Mouse (Mus musculus) testis, adult 2 months (tissue): ENCODE data around the gene Abcc9. TPM values are rescaled to one million over a fixed set of nuclear protein-coding genes. Genes with fewer than 3 reads are reported as not detected.

Experiments
- H3K27ac ChIP-seq: fragments of 200-500 bp; 2 replicates; pipeline ENCODE4 v1.5.1; 2012; ENCODE audit warnings: low read depth, low read length; ENCODE audit not compliant: control insufficient read depth, insufficient read depth
- H3K27me3 ChIP-seq: fragments of 200-500 bp; 2 replicates; pipeline ENCODE4 v1.6.1; 2012; ENCODE audit warnings: mild to moderate bottlenecking, low read length, moderate library complexity; ENCODE audit not compliant: control insufficient read depth, insufficient read depth
- H3K36me3 ChIP-seq: fragments of 200-500 bp; 2 replicates; pipeline ENCODE4 v1.6.1; 2012; ENCODE audit warnings: mild to moderate bottlenecking, low read length; ENCODE audit not compliant: control insufficient read depth, insufficient read depth
- H3K4me1 ChIP-seq: fragments of 200-500 bp; 2 replicates; pipeline ENCODE4 v1.6.1; 2012; ENCODE audit warnings: low read length; ENCODE audit not compliant: control insufficient read depth, insufficient read depth
- H3K4me3 ChIP-seq: fragments of 200-500 bp; 2 replicates; pipeline ENCODE4 v1.5.1; 2012; ENCODE audit warnings: low read depth, mild to moderate bottlenecking, low read length, moderate library complexity, mixed read lengths; ENCODE audit not compliant: control insufficient read depth
- CTCF ChIP-seq: fragments of 200-500 bp; IDR thresholded peaks from 2 replicates; pipeline ENCODE4 v1.5.1; 2012; ENCODE audit warnings: low read depth, mild to moderate bottlenecking, inconsistent platforms, low read length, moderate library complexity; ENCODE audit not compliant: control insufficient read depth, insufficient read depth, insufficient replicate concordance
- POLR2A ChIP-seq: fragments of 200-500 bp; IDR thresholded peaks from 2 replicates; pipeline ENCODE4 v1.6.1; 2012; ENCODE audit warnings: low read depth, mild to moderate bottlenecking, inconsistent platforms, low read length, moderate library complexity; ENCODE audit not compliant: control insufficient read depth
- polyA plus RNA-seq: library from polyadenylated mRNA; depleted of rRNA; stranded (reverse); fragments of >200 nt; gene quantifications from 2 replicates; pipeline ENCODE4 v1.2.3, GENCODE M21; 2012

Abcc9 gene
- polyA plus RNA-seq, 1 experiment = 0.78 TPM

- Histone ChIP-seq H3K36me3 (no peaks in the 10 kb centered on the region), H3K4me1 (no peaks in the 10 kb centered on the region; the same call in 1 of the 2 replicates), H3K27me3 (no peaks in the 10 kb centered on the region), H3K27ac (no peak overlapping the region), H3K4me3 (no peak overlapping the region)
- TF ChIP-seq POLR2A = no peak
- no peak for TF ChIP-seq CTCF
These were observed 18.5 kb upstream of the Abcc9 start for GRCm38 (mm10) chr6:142720641-142721040.

- no peaks in the 10 kb centered on the region for H3K36me3 ChIP-seq
- no peaks in the 10 kb centered on the region; the same call in 1 of the 2 replicates for H3K4me1 ChIP-seq
- H3K27ac ChIP-seq = no peak overlapping the region
- no peaks in the 10 kb centered on the region for H3K27me3 ChIP-seq
- no peak overlapping the region for H3K4me3 ChIP-seq
- TF ChIP-seq POLR2A (no peak), CTCF (no peak)
These were observed 16.1 kb upstream of the Abcc9 start for GRCm38 (mm10) chr6:142718167-142718566.

- no peak overlapping the region for H3K4me3 ChIP-seq
- no peak overlapping the region for H3K27ac ChIP-seq
- no peak for TF ChIP-seq CTCF
- TF ChIP-seq POLR2A = no peak
- no peaks in the 10 kb centered on the region for H3K4me1 ChIP-seq
- H3K27me3 ChIP-seq = no peaks in the 10 kb centered on the region
- H3K36me3 ChIP-seq = no peaks in the 10 kb centered on the region
These were observed 15.1 kb upstream of the Abcc9 start for GRCm38 (mm10) chr6:142717186-142717585.

GRCm38 (mm10) chr6:142715026-142715425, 12.9 kb upstream of the Abcc9 start:
- H3K36me3 ChIP-seq = no peaks in the 10 kb centered on the region

GRCm38 (mm10) chr6:142711106-142711505, 9.0 kb upstream of the Abcc9 start:
- no peak for TF ChIP-seq POLR2A
- TF ChIP-seq CTCF = no peak
- H3K27ac ChIP-seq = no peak overlapping the region

More at GRCm38 (mm10) chr6:142715026-142715425, 12.9 kb upstream of the Abcc9 start:
- Histone ChIP-seq H3K27ac (no peak overlapping the region), H3K4me1 (no peaks in the 10 kb centered on the region), H3K4me3 (no peak overlapping the region), H3K27me3 (no peaks in the 10 kb centered on the region)
- TF ChIP-seq POLR2A (no peak), CTCF (no peak)

GRCm38 (mm10) chr6:142710690-142711089, 8.6 kb upstream of the Abcc9 start:
- Histone ChIP-seq H3K4me1 (no peaks in the 10 kb centered on the region), H3K4me3 (no peak overlapping the region), H3K27me3 (no peaks in the 10 kb centered on the region), H3K36me3 (no peaks in the 10 kb centered on the region), H3K27ac (no peak overlapping the region)
- TF ChIP-seq CTCF = no peak
- TF ChIP-seq POLR2A = no peak

More at GRCm38 (mm10) chr6:142711106-142711505, 9.0 kb upstream of the Abcc9 start:
- Histone ChIP-seq H3K4me1 (no peaks in the 10 kb centered on the region), H3K27me3 (no peaks in the 10 kb centered on the region), H3K36me3 (no peaks in the 10 kb centered on the region), H3K4me3 (no peak overlapping the region)

GRCm38 (mm10) chr6:142708369-142708768, 6.3 kb upstream of the Abcc9 start:
- H3K4me1 ChIP-seq = no peaks in the 10 kb centered on the region
- H3K27me3 ChIP-seq = no peaks in the 10 kb centered on the region
- H3K36me3 ChIP-seq = no peaks in the 10 kb centered on the region
- TF ChIP-seq POLR2A (no peak), CTCF (no peak)
- no peak overlapping the region for H3K27ac ChIP-seq
- H3K4me3 ChIP-seq = no peak overlapping the region

- Histone ChIP-seq H3K27ac (no peak overlapping the region), H3K4me3 (no peak overlapping the region), H3K27me3 (no peaks in the 10 kb centered on the region), H3K4me1 (peaks cover 7% of the 10 kb centered on the region), H3K36me3 (no peaks in the 10 kb centered on the region)
- TF ChIP-seq CTCF (peak; percentile 41; the same call in 1 of the 2 replicates), POLR2A (no peak)
These were observed 4.6 kb upstream of the Abcc9 start for GRCm38 (mm10) chr6:142706688-142707087.
